Mouse (Mus musculus) frontal cortex, adult 2 months (tissue): ENCODE results near the gene Gatad2b. TPM values are rescaled to one million over a fixed set of nuclear protein-coding genes. Genes with fewer than 3 reads are reported as not detected.
"Not testable (repeated sequence)": the region's sequence is repeated elsewhere in the genome, so short reads cannot be mapped to it uniquely, and the experiment has no call there.

ENCODE experiments used
- DNase-seq, 2 experiments: peaks; one replicate each; pipeline ENCODE4 v3.0.0; 2022; ENCODE audit warnings: low spot score in 1 of 2; ENCODE audit errors: extremely low spot score in 1 of 2
- polyA plus RNA-seq: library from polyadenylated mRNA; depleted of rRNA; stranded (reverse); fragments of >200 nt; gene quantifications from 2 replicates; pipeline ENCODE4 v1.2.3, GENCODE M21; 2012

Gatad2b gene
- polyA plus RNA-seq, 1 experiment = 38.4 TPM

GRCm38 (mm10) chr3:90265034-90265931 is 27.7 kb upstream of the Gatad2b start, which contains the start of gene Dennd4b:
Gene Dennd4b (plus strand): TSS chr3:90265185.
- DNase-seq = peak; percentile 72 to 94

GRCm38 (mm10) chr3:90265932-90266741 is 26.8 kb upstream of the Gatad2b start:
- DNase-seq = no peak

GRCm38 (mm10) chr3:90266901-90267775 is 25.8 kb upstream of the Gatad2b start:
- DNase-seq = no peak

- no peak for DNase-seq
Measured at GRCm38 (mm10) chr3:90268190-90268589, 24.8 kb upstream of the Gatad2b start.

GRCm38 (mm10) chr3:90268971-90269370 is 24.0 kb upstream of the Gatad2b start:
- DNase-seq = no peak

- no peak for DNase-seq
Measured at GRCm38 (mm10) chr3:90270784-90271183, 22.2 kb upstream of the Gatad2b start.

DNA sequence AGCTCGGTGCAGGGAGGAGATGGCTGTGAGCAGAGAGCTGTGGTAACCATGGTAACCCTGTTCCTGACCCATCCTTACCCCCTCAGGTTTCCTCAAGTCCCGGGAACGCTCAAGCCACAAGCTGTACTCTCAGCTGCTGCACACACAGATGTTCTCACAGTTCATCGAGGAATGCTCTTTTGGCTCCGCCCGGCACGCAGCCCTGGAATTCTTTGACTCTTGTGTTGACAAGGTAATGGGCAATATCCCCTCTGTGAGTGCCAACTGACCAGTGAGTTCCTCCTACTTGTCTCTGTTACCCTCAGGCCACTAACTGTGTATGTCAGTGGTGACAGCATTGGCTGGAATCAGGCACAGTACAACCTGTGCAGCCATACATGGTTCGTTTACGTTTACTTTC is 20.8 kb upstream of the Gatad2b start:
- DNase-seq = no peak

DNA sequence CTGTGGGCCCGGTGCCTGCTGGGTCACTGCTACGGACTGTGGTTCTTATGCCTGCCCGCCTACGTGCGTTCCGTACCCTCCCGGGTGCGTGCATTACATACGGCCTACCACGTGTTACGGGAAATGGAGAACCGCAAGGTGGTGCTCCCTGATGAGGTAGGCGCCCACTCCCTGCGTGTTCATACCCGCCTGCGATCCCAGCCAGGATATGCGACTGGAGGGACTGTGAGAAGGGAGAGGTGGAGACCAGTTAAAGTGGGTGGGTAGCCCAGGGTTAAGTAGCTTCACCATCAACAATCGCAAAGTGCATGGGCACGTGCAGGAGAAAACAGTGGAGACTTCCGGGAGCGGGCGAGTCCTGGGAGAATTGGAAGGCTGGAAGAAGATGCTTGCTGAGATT is 19.1 kb upstream of the Gatad2b start:
- DNase-seq = no peak

DNA sequence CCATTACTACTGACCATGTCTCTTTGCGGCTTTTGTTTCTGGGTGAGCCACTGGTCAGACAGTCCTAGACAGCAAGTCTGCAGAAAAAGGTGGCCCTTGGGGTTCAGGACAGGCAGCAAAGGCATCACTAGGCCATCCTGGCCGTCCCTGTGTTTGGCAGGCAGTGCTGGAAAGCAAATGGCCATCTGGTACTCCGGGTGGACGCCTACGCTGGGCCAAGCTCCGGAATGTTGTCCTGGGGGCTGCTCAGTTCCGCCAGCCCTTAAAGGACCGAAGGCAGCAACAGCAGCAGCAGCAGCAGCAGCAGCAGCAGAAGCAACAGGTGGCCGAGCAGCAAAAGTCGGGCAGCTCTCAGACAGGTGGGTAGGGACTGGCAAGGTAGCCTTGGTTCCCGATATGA is 17.7 kb upstream of the Gatad2b start:
- no peak for DNase-seq

GRCm38 (mm10) chr3:90276858-90277257 is 16.1 kb upstream of the Gatad2b start:
- DNase-seq = no peak

DNA sequence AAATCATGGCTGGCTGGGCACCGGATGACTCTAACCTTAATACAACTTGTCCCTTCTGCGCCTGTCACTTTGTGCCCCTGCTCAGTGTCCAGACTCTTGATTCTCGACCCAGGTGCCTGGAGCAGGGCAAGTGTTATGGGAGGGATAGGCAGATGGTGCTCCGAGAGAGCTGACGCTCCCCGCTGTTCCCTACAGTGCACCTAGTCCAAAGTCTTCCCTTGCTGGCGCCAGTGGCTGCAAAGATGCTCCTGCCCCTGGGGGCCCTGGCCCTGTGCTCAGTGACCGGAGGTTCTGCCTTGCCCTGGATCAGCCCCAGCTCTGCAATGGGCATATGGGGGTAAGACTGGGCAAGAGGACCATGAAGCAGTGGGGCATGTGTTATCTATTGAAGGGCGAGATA is 15.2 kb upstream of the Gatad2b start:
- DNase-seq = no peak

DNA sequence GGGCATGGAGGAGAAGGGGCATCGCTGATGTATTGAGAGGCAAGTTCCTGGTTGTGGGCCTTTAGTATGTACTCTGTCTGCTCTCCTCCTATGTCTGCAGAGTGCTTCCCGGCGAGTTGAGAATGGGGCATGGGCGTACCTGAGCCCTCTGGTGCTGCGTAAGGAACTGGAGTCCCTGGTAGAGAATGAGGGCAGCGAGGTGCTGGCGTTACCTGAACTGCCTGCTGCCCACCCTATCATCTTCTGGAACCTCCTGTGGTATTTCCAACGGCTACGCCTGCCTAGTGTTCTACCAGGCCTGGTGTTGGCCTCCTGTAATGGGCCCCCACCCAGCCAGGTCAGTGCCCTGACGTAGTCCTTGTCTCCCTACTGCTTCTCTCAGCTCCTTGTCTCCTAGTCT is 14.8 kb upstream of the Gatad2b start:
- no peak for DNase-seq

GRCm38 (mm10) chr3:90279216-90279615 is 13.8 kb upstream of the Gatad2b start:
- DNase-seq = no peak

DNA sequence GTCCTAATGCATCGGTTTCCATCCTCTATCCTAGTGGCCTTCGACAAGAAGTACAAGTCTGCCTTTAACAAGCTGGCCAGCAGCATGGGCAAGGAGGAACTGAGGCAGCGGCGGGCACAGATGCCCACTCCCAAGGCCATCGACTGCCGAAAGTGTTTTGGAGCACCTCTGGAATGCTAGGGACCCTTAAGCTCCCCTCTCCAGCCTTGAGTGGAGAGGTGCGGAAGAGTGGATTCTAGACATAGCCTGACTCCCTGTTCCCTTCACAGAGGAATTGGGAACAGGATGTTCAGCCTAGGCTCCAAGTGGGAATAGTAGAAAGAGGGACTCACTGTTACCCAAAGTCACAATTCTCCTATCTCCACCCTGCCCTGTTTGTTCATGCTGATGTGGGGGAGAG is 13.2 kb upstream of the Gatad2b start:
- DNase-seq = no peak

GRCm38 (mm10) chr3:90280708-90281107 is 12.3 kb upstream of the Gatad2b start:
- DNase-seq = no peak

- no peak for DNase-seq
Measured at GRCm38 (mm10) chr3:90284150-90284549, 8.8 kb upstream of the Gatad2b start.

DNA sequence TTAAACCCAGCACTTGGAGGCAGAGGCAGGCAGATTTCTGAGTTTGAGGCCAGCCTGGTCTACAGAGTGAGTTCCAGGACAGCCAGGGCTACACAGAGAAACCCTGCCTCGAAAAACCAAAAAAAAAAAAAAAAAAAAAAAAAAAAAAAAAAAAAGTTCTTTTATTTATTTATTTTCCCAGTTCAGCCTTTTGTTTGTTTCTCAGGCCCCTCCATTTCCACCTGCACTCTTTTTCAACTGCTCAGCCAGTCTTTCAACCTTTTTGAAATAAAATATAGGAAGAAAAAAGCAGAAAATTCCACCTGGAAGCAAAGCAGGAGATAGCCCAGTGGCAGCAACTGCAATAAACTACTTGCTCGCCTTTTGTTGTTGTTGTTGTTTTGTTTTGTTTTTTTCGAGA is 3.6 kb upstream of the Gatad2b start:
- DNase-seq = not testable (repeated sequence)

DNA sequence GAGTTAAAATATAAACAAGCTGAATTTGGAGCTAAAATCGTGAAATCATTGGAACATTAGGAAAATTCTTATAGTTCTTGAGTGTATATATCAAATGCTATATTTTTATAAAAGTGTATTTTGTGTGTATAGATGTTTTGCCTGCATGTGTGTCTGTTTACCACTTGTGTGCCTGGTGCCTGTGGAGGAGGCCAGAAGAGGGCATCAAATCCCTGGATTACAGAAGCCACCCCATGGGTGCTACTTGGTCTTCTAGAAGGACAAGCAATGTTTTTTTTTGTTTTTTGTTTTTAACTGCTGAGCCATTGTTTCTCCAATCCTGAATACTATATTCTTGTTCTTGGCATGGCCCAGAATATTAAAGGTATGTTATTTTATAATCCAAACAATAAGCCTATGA is 2.4 kb upstream of the Gatad2b start:
- no peak for DNase-seq

DNA sequence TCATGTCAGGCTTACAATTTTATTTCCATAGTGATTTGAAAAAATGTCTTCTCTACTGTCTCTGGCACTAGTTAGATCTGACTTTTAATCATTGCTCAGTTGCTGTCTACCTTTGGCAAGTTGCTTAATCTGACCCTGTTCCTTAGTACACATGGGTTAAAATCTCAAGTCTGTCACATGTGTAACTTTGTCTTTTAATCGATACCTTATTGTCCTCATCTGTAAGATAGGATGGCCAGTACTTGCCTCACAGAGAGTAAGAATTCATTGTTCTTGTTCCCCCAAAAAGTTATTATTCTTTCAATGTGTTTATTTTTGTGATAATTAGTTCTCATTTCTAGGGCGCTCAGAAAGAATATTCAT is 1.0 kb upstream of the Gatad2b start:
- DNase-seq = no peak

DNA sequence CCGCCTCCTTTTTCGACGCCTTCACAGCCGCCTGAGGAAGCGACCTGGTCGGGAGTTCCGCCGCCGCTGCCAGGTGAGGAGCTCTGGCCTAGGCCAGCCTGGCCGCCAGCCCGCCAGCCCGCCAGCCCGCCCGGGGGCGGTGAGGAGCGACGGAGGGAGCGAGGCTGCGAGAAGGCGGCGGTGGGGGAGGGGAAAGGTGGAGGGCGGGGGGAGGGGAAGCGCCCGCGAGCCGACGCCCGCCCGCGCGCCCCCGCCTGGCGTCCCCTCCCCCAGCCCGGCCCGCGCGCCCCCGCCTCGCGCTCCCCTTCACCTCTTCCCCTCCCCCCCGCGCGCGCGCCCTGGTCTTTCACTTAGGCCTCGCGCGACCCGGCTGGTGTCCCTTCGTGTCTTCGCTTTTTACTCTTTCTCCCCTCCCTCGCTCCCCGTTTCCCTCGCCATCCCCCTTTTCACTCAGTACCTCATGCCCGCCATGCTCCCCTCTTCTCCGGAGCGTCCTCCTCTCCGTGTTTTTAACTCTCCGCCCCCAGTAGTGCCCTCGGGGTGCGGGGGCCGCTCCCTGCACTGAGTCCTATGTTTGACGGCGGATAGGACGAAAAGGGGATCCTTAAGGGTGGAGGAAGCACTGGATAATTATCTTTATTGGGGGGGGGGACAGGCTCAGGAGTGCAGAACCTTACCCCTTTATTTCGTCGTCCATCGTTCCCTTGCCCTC is 530 bp downstream of the Gatad2b start:
- peak in 1 of 2 experiments; percentile 47 for DNase-seq
